Mouse (Mus musculus) brain, adult 2 months (tissue): ENCODE data around the gene Chrdl2.

Experiments
- DNase-seq: peaks from one replicate; pipeline ENCODE4 v3.0.0; 2011; ENCODE audit warnings: low read depth, low spot score

Gene Chrdl2

DNA sequence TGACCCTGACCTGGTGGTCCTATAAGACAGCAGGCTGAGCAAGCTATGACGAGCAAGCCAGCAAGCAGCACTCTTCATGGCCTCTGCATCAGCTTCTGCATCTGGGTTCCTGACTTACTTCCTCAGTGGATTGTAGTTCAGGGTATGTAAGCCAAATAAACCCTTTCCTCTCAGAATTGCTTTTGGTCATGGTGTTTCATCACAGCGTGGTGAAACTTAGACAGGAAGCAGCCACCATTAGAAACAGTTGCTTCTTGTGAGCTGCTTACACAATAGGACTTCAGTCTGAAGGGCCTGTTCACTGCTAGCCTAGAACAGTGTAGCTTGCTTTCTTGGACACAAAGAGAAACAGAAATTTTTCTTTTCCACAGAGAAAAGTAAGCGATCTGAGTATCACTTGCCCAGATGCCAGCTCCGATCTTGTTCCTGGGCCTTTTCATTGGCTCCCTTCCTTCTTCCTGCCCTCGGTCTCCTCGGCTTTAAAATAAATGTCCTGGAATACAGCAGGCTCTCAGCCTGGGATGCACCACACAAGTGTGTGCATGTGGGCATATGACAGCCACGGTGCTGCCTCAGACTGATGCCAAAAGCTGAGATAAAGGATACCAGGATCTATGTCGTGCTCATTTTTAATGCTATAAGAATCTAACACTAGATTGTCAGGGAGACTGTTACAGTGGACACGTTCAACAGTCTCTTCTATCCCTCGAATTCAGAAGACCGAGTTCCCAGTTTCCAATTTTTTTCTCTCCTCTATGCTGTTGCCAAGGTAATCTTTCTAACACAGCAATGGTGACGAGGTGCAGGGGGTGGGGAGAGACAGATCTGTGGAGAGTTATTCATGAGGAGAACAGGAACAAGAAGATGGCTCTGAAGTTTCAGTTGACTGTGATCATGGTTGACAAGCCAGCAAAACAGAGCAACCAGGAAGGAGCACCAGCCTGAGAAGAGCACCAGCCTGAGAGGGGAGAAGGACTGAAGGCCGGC is 23.4 kb upstream of the Chrdl2 start:
- peak; percentile 79 for DNase-seq

DNA sequence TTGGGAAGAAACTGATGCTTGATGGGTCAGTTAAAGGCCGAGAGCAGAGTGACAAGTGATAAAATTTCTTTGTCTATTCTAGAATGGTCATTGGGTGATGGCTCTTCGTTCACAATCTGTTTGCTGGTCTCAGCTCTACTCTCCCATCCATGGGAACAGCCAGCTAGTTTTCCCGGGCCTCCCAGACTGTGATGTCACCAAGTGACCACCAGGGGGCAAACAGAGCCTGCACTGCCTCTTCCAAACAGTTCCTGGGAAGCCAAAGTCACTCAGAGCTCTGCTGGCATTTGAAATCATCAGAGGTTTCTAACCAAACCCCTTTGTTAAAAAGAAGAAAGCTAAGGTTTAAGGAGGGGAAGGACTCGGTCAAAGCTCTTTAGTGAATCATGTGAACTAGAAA is 17.2 kb upstream of the Chrdl2 start:
- peak; percentile 83 for DNase-seq

DNA sequence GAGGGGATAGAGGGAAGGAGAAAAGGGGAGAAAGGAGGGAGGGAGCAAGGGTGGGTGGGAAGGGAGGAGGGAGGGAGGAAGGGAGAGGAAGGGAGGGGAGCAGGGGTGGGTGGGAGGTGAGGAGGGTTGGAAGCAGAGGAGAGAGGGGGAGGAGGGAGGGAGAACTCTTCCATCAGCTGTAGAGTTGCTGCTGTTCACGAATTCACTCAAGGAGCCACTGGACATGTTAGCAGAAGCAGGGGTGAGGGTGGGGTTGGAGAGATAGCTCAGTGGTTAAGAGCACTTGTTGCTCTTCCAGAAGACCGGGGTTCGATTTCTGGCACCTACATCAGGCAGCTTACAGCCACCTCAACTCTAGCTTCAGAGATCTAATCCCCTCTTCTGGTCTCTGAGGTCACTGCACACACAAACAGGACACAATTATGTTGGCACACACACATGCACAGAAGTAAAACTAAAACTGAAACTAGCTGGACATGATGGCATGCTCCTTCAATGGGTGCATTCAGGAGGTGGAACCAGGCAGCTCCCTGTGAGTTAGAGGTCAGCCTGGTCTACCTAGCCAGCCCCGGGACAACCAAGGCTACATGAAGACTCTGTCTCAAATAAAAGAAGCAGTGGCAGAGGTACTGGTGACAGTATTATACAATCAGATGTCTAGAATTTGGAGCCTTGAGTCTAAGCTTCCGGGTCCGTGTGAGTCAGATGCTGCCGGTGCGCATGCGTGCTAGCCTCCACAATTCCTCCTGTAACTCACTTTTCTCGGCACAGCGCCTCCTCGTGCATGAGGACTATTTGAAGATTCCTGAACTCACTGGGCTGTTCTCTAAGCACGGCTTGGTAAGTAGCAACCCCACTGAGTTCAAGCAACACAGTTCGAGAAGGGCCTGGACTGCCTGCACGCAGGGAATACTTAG is 15.9 kb upstream of the Chrdl2 start:
- DNase-seq: peak; percentile 83

- DNase-seq: no peak
Observed at GRCm38 (mm10) chr7:99990990-99991707, 14.8 kb upstream of the Chrdl2 start.

- no peak for DNase-seq
Observed at GRCm38 (mm10) chr7:99993159-99993558, 12.8 kb upstream of the Chrdl2 start.

DNA sequence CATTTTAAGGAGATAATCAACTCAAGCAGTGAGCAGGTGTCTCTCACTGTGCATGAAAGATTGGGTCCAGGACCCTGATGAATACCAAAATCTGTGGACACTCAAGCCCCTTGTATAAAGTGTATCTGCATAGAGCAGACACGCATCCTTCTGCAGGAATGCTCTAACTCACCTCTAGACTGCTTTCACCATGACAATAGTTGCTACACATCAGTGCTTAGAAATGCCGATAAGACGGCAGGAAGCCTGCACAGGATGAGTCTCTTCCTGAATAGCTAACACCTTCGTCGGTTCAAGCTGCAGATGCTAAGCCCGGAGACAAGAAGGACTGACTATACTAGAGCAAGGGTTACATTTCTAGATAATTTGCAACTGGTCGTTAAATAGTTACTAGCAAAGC is 10.8 kb upstream of the Chrdl2 start:
- no peak for DNase-seq

- no peak for DNase-seq
Observed at GRCm38 (mm10) chr7:99998668-99999067, 7.3 kb upstream of the Chrdl2 start.

GRCm38 (mm10) chr7:100003781-100004180 is 2.2 kb upstream of the Chrdl2 start:
- peak; percentile 45 for DNase-seq

GRCm38 (mm10) chr7:100006411-100006810 is 439 bp downstream of the Chrdl2 start:
- DNase-seq: no peak

DNA sequence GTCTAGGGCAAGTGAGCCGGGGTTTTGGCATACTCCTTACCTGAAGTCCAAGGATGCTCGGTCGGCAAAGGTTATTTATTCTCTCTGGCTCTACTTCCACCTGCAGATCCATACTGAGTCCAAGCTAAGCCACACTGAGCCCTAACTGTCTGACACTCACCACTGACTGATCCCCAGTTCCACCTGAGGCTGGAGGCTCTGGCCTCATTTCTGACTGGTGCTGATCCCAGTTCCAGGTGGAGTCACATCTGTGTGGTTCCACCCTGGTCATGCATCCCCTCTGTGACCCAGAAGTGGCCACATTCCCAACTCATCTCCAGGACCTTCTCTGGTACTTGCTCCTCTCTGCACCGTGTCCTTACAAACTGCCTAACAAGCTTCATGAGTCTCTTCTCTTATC is 2.8 kb downstream of the Chrdl2 start:
- no peak for DNase-seq

- DNase-seq: peak; percentile 75
Observed at GRCm38 (mm10) chr7:100009640-100010039, 3.7 kb downstream of the Chrdl2 start.

- no peak for DNase-seq
Observed at GRCm38 (mm10) chr7:100010711-100011110, 4.7 kb downstream of the Chrdl2 start.

- DNase-seq: peak; percentile 27
Observed at GRCm38 (mm10) chr7:100012085-100012484, 6.1 kb downstream of the Chrdl2 start.

DNA sequence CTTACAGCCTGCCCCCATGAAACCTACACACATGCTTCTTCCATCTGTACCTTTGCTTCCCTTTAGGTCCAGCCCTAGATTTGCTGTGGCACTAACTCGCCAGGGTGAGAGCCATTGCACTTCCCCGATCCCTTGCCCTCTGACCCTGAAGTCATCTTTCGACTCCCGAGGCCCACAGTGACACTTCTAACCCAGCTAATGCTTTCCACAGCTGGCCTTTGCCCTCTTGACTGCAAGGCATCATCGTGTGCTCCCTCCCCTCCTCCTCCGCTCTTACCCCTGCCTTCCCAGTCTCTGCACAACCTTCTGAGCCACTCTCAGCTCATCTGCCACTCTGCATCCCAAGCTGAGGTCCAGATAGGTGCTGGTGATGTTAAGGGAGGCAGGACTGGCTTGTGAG is 6.5 kb downstream of the Chrdl2 start:
- DNase-seq: no peak

DNA sequence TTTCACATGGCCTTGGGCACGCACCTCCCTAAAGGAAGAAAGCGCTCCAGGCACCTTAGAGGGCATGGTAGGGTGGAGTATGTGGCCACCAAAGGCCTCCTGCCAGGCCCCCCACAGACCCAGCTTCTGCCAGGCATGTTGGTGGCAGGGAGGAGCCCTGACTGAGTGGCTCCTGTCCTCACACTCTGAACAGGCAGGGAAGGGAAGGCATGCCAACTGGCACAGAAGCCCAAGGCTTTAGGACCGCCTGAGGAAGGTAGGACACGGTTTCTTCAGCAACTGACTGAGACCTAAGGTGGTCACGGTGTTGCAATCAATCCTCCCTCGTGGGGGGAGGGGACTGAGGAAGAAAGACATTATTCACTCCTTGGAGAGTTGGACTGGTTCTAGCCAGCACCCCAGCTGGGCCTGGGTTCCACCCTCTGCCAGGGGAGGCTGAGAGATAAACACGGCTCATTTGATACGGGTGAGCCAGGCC is 8.2 kb downstream of the Chrdl2 start:
- DNase-seq: peak; percentile 78

DNA sequence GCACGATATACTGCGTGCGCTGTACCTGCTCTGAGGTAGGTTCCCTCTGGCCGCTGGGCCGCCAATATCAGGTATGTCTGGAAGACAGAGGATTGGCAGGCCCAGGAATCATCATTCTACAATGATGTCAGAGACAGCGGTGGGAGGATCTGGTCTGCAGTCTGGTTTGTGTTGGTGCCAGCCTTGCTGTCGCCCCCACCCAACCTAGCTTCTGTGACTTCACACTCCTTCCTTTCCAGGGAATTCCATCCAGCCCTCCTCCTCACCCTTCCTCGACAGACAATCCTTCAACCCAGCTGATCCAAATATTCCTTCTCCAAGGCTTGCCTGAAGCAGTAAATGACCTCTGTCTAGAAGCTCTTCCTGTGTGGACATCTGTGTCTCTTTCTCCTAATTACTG is 11.1 kb downstream of the Chrdl2 start:
- peak; percentile 56 for DNase-seq

DNA sequence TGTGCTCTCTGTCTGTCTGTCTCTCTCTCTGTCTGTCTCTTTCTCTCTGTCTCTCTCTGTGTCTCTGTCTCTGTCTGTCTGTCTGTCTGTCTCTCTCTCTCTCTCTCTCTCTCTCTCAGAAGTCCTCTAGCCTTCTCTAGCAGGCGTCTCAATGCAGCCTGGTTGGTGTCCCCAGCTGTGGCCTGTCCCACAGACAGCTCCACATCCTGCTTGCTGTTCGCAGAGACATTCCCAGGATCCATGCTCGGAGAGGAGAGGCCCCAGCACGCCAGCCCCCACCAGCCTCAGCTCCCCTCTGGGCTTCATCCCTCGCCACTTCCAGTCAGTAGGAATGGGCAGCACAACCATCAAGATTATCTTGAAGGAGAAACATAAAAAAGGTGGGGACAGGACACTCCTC is 21.4 kb downstream of the Chrdl2 start:
- DNase-seq: no peak

DNA sequence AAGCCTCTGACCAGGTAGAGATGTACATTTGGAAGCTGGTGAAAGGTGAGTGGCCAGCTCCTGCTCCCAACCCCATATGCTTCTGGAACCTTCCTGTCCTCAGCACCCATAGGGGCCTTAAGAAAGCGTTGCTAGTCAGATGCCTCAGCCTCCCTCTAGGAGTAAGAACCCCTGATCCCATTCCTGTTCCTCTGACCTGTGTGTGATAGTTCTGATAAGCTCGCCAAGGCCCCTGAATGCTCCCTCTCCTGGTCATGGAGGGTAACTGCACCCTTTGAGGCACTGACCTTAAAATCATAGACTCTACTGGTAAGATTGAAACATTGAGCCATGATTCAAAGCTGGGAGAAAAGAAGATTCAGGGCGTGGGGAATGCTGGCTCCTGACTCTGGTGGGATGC is 23.3 kb downstream of the Chrdl2 start:
- DNase-seq: no peak

DNA sequence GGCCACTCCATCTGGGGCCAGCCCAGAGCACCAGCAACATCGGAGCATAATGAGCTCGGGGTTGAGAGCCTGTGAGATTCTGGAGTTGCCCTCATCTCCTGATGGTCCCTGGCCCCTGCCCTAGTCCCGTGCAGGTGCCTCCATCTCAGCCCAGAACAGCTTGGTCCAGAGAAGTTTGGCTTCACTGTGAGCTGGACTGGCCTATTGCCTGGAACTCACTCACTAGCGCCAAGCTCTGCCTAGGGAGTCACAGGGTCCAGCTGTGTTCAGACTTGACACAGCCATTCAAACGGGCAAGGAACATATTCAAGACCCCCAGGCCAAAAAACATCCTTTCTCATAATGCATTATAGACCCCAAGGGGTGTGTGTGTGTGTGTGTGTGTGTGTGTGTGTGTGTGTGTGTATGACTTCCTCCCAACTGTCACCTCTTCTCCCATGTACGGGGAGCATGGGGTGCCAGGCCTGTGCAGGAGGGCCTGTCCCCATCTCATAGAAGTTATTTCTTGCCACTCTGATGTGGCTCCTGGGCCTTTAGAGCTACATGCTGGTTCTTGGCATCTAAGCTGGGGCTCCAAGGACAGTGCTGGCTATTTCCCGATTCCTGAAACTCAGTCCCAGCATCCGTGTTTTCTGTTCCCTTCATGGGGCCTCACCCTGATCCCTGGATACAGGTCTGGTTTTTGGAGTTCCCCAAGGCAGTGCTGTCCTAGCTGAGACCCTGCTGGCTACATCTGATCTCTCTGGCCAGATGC is 25.2 kb downstream of the Chrdl2 start:
- DNase-seq: peak; percentile 29

DNA sequence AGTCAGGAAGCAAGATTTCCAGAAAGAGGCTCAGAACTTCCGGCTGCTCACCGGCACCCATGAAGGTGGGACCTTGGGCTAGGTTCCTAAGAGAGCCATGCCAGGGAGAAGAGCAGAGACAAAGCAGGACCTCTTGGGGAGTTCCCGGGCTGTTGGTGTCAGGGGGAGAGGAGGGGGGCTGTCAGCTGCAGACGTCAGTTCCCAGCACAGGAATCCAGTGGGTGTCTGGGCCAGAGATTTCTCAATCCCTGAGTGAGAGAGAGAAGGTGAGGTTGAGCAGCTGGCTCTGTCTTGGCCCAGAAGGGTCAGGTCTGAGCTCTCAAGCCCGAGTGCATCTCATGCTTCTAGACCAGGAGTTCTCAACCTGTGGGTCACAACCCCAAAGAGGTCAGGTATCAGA is 27.7 kb downstream of the Chrdl2 start:
- DNase-seq: no peak
